Mouse (Mus musculus) neural tube, embryonic 11.5 days (tissue): ENCODE data around the gene Arhgap27. TPM values are rescaled to one million over a fixed set of nuclear protein-coding genes. Genes with fewer than 3 reads are reported as not detected.
A peak's percentile ranks its signal among the peaks of the same experiment; 100 is the strongest.

ENCODE experiments used
- ATAC-seq: fragments of 200-750 bp; cut with Nextera tagmentation; 2 replicates; pipeline ENCODE4 v1.8.0; 2017; ENCODE audit warnings: moderate number of reproducible peaks, mild to moderate bottlenecking, moderate TSS enrichment, moderate library complexity; ENCODE audit not compliant: insufficient read depth, low FRiP score, low TSS enrichment
- DNase-seq: peaks from one replicate; pipeline ENCODE4 v3.0.0-alpha.2; 2015; ENCODE audit warnings: low spot score
- H3K27ac ChIP-seq: fragments of 300-500 bp; sonication (generic); 2 replicates; pipeline ENCODE4 v1.5.1; 2014; ENCODE audit warnings: low read depth, mild to moderate bottlenecking, low read length
- H3K27me3 ChIP-seq: fragments of 300-500 bp; sonication (generic); 2 replicates; pipeline ENCODE4 v1.6.1; 2014; ENCODE audit warnings: mild to moderate bottlenecking, low read length, mixed read lengths; ENCODE audit not compliant: control insufficient read depth, insufficient read depth
- H3K36me3 ChIP-seq: fragments of 300-500 bp; sonication (generic); 2 replicates; pipeline ENCODE4 v1.6.1; 2014; ENCODE audit warnings: mild to moderate bottlenecking, low read length, moderate library complexity, mixed read lengths; ENCODE audit not compliant: control insufficient read depth, insufficient read depth
- H3K4me1 ChIP-seq: fragments of 300-500 bp; sonication (generic); 2 replicates; pipeline ENCODE4 v1.6.1; 2014; ENCODE audit warnings: low read length, mixed read lengths; ENCODE audit not compliant: control insufficient read depth, insufficient read depth
- H3K4me2 ChIP-seq: fragments of 300-500 bp; sonication (generic); 2 replicates; pipeline ENCODE4 v1.6.1; 2014; ENCODE audit warnings: low read depth, mild to moderate bottlenecking, moderate library complexity
- H3K4me3 ChIP-seq: fragments of 300-500 bp; sonication (generic); 2 replicates; pipeline ENCODE4 v1.5.1; 2014; ENCODE audit warnings: low read depth, low read length
- H3K9ac ChIP-seq: fragments of 300-500 bp; sonication (generic); 2 replicates; pipeline ENCODE4 v1.6.1; 2014; ENCODE audit warnings: mild to moderate bottlenecking, low read length
- H3K9me3 ChIP-seq: fragments of 300-500 bp; sonication (generic); 2 replicates; pipeline ENCODE4 v1.6.1; 2016; ENCODE audit warnings: low read length; ENCODE audit not compliant: control insufficient read depth
- WGBS: fragments of 180-500 bp; shearing (Covaris S2); extraction: QIAGEN DNeasy Blood & Tissue Kit; methylation state at CpG from one replicate; pipeline ENCODE4 v1.1.7; 2014; 5-methylcytosine and 5-hydroxymethylcytosine counted together
- polyA plus RNA-seq: library from polyadenylated mRNA; unstranded; fragments of >200 nt; fragmentation: Nextera tagmentation; extraction: Ambion mirVana; gene quantifications from 2 replicates; pipeline ENCODE4 v1.2.1, GENCODE M21; 2014

The Arhgap27 gene
- polyA plus RNA-seq, 1 experiment from 2014 or later = 4.5 TPM

GRCm38 (mm10) chr11:103362054-103362432 lies 1.4 kb downstream of the Arhgap27 start:
- no peak overlapping the region for H3K9ac ChIP-seq
- peaks cover 58% of the 10 kb centered on the region for H3K27me3 ChIP-seq
- H3K27ac ChIP-seq = no peak overlapping the region
- 2% methylated on average over 13 of the region's 13 CpGs for WGBS
- ATAC-seq (no peak), DNase-seq (peak; percentile 43)
- H3K36me3 ChIP-seq = no peaks in the 10 kb centered on the region
- H3K4me1 ChIP-seq = peaks cover 10% of the 10 kb centered on the region
- no peaks in the 10 kb centered on the region for H3K9me3 ChIP-seq
- peak overlapping the region; percentile 26 for H3K4me3 ChIP-seq
- H3K4me2 ChIP-seq = no peak overlapping the region

GRCm38 (mm10) chr11:103361396-103362053 lies 2.0 kb downstream of the Arhgap27 start:
- no peaks in the 10 kb centered on the region for H3K9me3 ChIP-seq
- 3% methylated on average over 25 of the region's 25 CpGs for WGBS
- H3K9ac ChIP-seq = no peak overlapping the region
- no peak overlapping the region for H3K27ac ChIP-seq
- peaks cover 58% of the 10 kb centered on the region for H3K27me3 ChIP-seq
- no peaks in the 10 kb centered on the region for H3K36me3 ChIP-seq
- DNase-seq (no peak), ATAC-seq (no peak)
- H3K4me2 ChIP-seq = no peak overlapping the region
- peaks cover 10% of the 10 kb centered on the region for H3K4me1 ChIP-seq
- no peak overlapping the region for H3K4me3 ChIP-seq

GRCm38 (mm10) chr11:103360661-103361081 lies 2.8 kb downstream of the Arhgap27 start:
- WGBS = 5% methylated on average over 45 of the region's 48 CpGs

GRCm38 (mm10) chr11:103359841-103360641 lies 3.5 kb downstream of the Arhgap27 start:
- peak overlapping the region; percentile 61 for H3K4me2 ChIP-seq
- H3K36me3 ChIP-seq = no peaks in the 10 kb centered on the region
- peaks cover 10% of the 10 kb centered on the region for H3K4me1 ChIP-seq
- peak overlapping the region; percentile 40 for H3K4me3 ChIP-seq
- DNase-seq (peak; percentile 92), ATAC-seq (peak; percentile 62; the same call in 1 of the 2 replicates)
- 1% methylated on average over 59 of the region's 60 CpGs for WGBS
- H3K27me3 ChIP-seq = peaks cover 58% of the 10 kb centered on the region
- H3K9ac ChIP-seq = peak overlapping the region; percentile 49
- H3K9me3 ChIP-seq = no peaks in the 10 kb centered on the region
- H3K27ac ChIP-seq = no peak overlapping the region

More at GRCm38 (mm10) chr11:103360661-103361081, 2.8 kb downstream of the Arhgap27 start:
- peak overlapping the region; percentile 40 for H3K4me3 ChIP-seq
- H3K4me1 ChIP-seq = peaks cover 10% of the 10 kb centered on the region
- ATAC-seq (peak; percentile 20; the same call in 1 of the 2 replicates), DNase-seq (peak; percentile 43)
- H3K9me3 ChIP-seq = no peaks in the 10 kb centered on the region
- no peaks in the 10 kb centered on the region for H3K36me3 ChIP-seq
- H3K27me3 ChIP-seq = peaks cover 58% of the 10 kb centered on the region
- peak overlapping the region; percentile 49 for H3K9ac ChIP-seq
- H3K4me2 ChIP-seq = peak overlapping the region; percentile 61
- no peak overlapping the region for H3K27ac ChIP-seq

- no peak overlapping the region for H3K4me3 ChIP-seq
- peaks cover 10% of the 10 kb centered on the region for H3K4me1 ChIP-seq
- DNase-seq = peak; percentile 82
Measured at GRCm38 (mm10) chr11:103359122-103359521, 4.4 kb downstream of the Arhgap27 start.

GRCm38 (mm10) chr11:103358316-103358715 lies 5.2 kb downstream of the Arhgap27 start:
- Histone ChIP-seq H3K4me3 (no peak overlapping the region), H3K4me2 (no peak overlapping the region), H3K9me3 (no peaks in the 10 kb centered on the region), H3K27ac (no peak overlapping the region), H3K9ac (no peak overlapping the region), H3K4me1 (peaks cover 6% of the 10 kb centered on the region), H3K27me3 (peaks cover 47% of the 10 kb centered on the region), H3K36me3 (no peaks in the 10 kb centered on the region)
- 78% methylated on average over 4 of the region's 4 CpGs for WGBS
- DNase-seq (no peak), ATAC-seq (no peak)

More at GRCm38 (mm10) chr11:103359122-103359521, 4.4 kb downstream of the Arhgap27 start:
- Histone ChIP-seq H3K9ac (no peak overlapping the region), H3K4me2 (peak overlapping the region; percentile 61; the same call in 1 of the 2 replicates), H3K36me3 (no peaks in the 10 kb centered on the region), H3K27me3 (peaks cover 55% of the 10 kb centered on the region), H3K27ac (no peak overlapping the region), H3K9me3 (no peaks in the 10 kb centered on the region)
- ATAC-seq = 0 out of 2 replicates have a peak, but pooled peaks have one; percentile 42
- WGBS = under 1% methylated on average over 22 of the region's 22 CpGs

- no peaks in the 10 kb centered on the region for H3K4me1 ChIP-seq
- H3K9ac ChIP-seq = no peak overlapping the region
- no peak overlapping the region for H3K4me3 ChIP-seq
- H3K36me3 ChIP-seq = no peaks in the 10 kb centered on the region
- ATAC-seq (no peak), DNase-seq (no peak)
- H3K27me3 ChIP-seq = peaks cover 41% of the 10 kb centered on the region
- no peaks in the 10 kb centered on the region for H3K9me3 ChIP-seq
- H3K27ac ChIP-seq = no peak overlapping the region
- WGBS = 89% methylated on average over 10 of the region's 10 CpGs
- no peak overlapping the region for H3K4me2 ChIP-seq
Measured at GRCm38 (mm10) chr11:103357710-103358109, 5.8 kb downstream of the Arhgap27 start.

GRCm38 (mm10) chr11:103356938-103357670 lies 6.4 kb downstream of the Arhgap27 start:
- ATAC-seq (no peak), DNase-seq (no peak)
- no peak overlapping the region for H3K4me2 ChIP-seq
- H3K27ac ChIP-seq = no peak overlapping the region
- no peak overlapping the region for H3K9ac ChIP-seq
- no peaks in the 10 kb centered on the region for H3K36me3 ChIP-seq
- no peaks in the 10 kb centered on the region for H3K4me1 ChIP-seq
- H3K9me3 ChIP-seq = no peaks in the 10 kb centered on the region
- peaks cover 34% of the 10 kb centered on the region for H3K27me3 ChIP-seq
- WGBS = 83% methylated on average over 16 of the region's 16 CpGs
- no peak overlapping the region for H3K4me3 ChIP-seq
